Mouse (Mus musculus): ENCODE results near the gene Inpp4a. TPM values are rescaled to one million over a fixed set of nuclear protein-coding genes. Genes with fewer than 3 reads are reported as not detected.

Gene Inpp4a
- total RNA-seq, 2 experiments from 2014 or later: 4.3 to 5.0 TPM

GRCm38 (mm10) chr1:37350886-37351651 lies 51.4 kb downstream of the Inpp4a start:
- no peak for ATAC-seq (replicated peaks; ENCODE audit: low FRiP score, poor library complexity, severe bottlenecking)

GRCm38 (mm10) chr1:37351961-37352360 lies 52.3 kb downstream of the Inpp4a start:
- ATAC-seq (replicated peaks; ENCODE audit: low FRiP score, poor library complexity, severe bottlenecking): no peak

DNA sequence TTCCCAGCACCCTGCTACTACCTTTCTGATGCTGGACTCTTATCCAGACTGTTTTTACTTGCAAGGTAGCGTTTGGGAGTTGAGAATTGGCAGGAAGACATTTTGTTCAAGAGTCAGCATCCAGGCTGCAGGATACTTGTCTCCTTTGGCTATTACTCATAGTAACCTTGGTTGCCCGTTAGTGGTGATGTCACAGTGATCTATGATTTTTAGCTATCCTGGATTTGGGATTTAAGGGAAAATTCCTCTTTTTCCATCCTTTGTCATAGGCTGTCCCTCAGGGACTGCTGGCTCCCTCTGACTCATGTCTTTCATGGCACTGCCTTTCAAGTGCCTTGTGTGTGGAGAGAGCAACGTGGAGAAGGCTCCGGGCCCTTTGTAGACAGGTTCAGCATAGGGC lies 53.8 kb downstream of the Inpp4a start:
- no peak for ATAC-seq (replicated peaks; ENCODE audit: low FRiP score, poor library complexity, severe bottlenecking)

DNA sequence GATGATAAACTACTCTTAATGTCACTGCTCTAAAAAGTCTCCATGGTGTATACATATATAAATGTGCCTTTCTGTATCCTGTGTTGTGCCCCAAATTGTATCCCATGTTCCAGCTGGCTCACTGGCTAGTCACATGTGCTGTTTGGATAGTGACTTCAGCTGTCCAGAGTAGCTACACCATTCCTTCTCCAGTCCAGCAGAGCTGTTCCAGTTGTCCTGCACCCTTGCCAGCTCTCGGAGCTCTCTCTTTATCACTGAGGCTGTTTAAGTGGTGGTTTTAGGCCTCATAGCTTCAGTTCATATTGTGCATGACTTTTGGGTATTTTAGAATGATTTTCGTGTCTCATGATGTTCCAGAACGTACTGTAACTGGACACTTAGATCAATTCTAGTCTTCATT lies 55.8 kb downstream of the Inpp4a start:
- no peak for ATAC-seq (replicated peaks; ENCODE audit: low FRiP score, poor library complexity, severe bottlenecking)

GRCm38 (mm10) chr1:37356305-37356704 lies 56.6 kb downstream of the Inpp4a start:
- no peak for ATAC-seq (replicated peaks; ENCODE audit: low FRiP score, poor library complexity, severe bottlenecking)

GRCm38 (mm10) chr1:37357173-37357572 lies 57.5 kb downstream of the Inpp4a start:
- ATAC-seq (replicated peaks; ENCODE audit: low FRiP score, poor library complexity, severe bottlenecking): no peak

DNA sequence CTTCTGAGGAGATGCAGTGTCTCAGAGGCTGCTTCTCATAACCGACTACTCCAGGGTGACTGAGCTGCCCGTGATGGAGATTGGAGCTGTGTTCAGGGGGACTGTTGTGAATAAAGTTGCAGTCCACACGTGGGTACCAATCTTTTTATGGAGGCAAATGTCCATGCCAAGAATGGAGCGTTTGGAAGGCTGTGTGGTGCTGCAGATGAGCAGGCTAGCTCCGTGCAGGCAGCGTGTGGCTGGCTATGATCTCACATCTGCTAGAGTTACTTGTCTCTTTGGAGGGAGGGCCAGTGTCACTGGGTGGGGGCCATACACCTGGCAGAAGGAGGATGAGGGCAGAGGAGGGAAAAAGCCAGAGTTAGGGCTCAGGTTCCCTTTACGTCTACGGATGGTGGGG lies 59.0 kb downstream of the Inpp4a start:
- no peak for ATAC-seq (replicated peaks; ENCODE audit: low FRiP score, poor library complexity, severe bottlenecking)

- ATAC-seq (replicated peaks; ENCODE audit: low FRiP score, poor library complexity, severe bottlenecking): no peak
These were observed 59.9 kb downstream of the Inpp4a start for GRCm38 (mm10) chr1:37359395-37360092.

DNA sequence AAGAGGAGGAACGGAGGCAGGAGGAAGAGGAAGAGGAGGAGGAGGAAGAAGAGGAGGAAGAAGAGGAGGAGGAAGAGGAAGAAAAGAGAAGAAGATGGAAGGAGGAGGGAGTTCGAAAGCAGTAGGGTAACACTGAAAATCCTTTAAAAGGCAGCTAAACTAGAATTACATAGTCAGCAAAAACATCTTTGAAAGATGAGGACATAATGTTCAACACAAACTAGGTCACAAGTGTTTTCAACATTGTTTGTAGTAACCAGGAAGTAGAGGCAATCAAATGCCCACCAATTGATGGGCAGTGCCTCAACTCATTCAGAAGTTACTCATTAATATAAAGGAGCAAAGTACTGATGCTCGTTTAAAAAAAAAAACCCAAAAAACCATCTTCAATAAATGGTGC lies 61.1 kb downstream of the Inpp4a start:
- no peak for ATAC-seq (replicated peaks; ENCODE audit: low FRiP score, poor library complexity, severe bottlenecking)

GRCm38 (mm10) chr1:37362721-37363120 lies 63.1 kb downstream of the Inpp4a start:
- no peak for ATAC-seq (replicated peaks; ENCODE audit: low FRiP score, poor library complexity, severe bottlenecking)

- no peak for ATAC-seq (replicated peaks; ENCODE audit: low FRiP score, poor library complexity, severe bottlenecking)
These were observed 68.5 kb downstream of the Inpp4a start for GRCm38 (mm10) chr1:37368125-37368524.

GRCm38 (mm10) chr1:37368768-37369385 lies 69.2 kb downstream of the Inpp4a start:
- ATAC-seq (replicated peaks; ENCODE audit: low FRiP score, poor library complexity, severe bottlenecking): no peak

DNA sequence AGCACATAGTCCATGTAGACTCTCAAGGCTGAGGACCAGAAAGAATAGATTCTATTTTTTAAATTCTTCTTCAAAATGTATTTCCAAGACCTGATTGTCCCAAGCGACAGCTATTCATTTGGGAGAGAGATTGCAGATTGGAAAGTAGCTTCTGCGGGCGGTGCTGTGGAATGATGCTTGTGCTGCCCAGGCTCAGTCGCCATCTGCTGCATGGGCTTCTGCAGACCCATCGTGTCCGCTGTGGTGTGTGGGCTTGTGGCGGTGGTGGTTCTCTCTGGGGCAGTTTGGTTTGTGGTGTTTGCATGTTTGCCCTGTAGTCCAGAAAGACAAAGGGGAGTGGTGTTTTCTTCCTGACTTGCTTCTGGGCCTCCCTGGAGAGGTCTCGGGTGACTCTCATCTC lies 76.5 kb downstream of the Inpp4a start:
- no peak for ATAC-seq (replicated peaks; ENCODE audit: low FRiP score, poor library complexity, severe bottlenecking)

DNA sequence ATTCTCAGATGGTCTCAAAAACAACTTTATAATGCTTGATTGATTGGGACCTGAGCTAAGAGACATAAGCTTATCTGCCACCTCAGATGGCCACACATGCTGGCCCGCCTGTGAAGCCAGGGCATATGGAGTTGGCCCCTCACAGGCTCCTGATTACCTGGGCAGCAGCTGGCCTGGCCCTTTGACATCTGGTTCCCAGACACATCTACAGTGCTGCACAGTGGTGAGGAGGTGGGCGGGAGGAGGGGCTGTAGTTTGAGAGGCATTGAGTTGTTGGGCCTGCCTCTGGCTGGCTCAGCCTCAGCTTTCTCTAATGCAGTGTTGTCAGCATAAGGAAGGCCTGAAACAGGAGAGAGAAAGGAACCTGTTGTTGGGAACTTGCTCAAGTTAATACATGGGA lies 77.1 kb downstream of the Inpp4a start:
- ATAC-seq (replicated peaks; ENCODE audit: low FRiP score, poor library complexity, severe bottlenecking): no peak

- no peak for ATAC-seq (replicated peaks; ENCODE audit: low FRiP score, poor library complexity, severe bottlenecking)
These were observed 78.4 kb downstream of the Inpp4a start for GRCm38 (mm10) chr1:37378095-37378494.

DNA sequence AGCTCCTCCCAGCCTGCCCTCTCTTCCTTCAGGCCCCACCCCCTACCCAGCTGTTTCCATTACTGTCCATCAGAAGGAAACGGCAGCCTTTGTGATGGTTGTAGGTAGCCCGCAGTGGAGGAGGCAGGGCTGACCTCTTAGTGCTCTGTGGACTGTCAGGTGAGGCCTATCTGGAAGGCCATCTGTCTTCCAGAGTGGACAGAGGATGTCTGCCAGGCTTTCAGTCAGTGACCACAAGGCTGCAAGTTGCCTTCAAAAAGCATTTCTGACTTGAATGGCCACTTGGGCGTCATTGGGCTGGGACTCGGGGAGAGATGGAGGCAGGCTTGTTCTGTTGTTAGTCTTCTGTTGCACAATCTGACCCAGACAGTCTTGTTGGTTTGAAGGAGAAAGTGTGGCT lies 79.9 kb downstream of the Inpp4a start:
- ATAC-seq (replicated peaks; ENCODE audit: low FRiP score, poor library complexity, severe bottlenecking): no peak

DNA sequence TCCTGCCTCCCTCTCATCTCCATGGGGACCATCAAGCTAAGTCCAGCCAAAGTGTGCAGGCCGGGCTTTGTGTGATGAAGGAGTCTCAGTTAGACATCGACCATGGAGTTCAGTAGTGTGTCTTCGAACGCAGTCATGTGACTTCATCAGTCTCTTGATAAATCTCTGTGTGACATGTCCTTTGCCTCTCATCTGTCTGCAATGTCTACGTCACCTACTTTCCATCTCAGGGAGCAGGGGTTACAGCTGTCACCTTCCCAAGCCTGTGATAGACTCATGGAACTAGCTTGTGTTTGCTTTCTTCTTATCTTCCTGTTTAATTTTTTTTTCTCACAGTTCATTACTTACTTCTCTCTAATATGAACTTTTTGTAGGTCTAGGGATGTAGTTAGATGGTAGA lies 81.2 kb downstream of the Inpp4a start:
- ATAC-seq (replicated peaks; ENCODE audit: low FRiP score, poor library complexity, severe bottlenecking): no peak

DNA sequence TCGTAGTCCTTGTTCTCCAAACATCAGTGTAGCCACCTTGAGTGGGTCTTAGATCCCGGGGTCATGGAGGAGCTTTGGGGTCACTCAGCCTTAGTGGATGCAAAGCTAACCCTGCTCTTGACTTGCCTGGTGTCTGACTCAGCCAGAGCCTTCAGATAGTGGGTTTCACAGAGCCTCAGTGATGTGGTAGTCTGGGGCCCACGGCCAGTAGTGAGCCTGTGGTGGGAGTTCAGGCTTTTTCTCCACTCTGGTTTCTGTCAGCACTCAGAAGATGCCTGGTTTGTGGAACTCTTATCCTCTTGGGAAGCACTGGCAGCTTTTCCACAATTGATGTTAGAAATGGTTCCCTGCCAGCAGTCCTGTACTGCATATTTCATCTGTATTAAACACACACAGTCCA lies 84.6 kb downstream of the Inpp4a start:
- ATAC-seq (replicated peaks; ENCODE audit: low FRiP score, poor library complexity, severe bottlenecking): no peak

- ATAC-seq (replicated peaks; ENCODE audit: low FRiP score, poor library complexity, severe bottlenecking): no peak
These were observed 86.8 kb downstream of the Inpp4a start for GRCm38 (mm10) chr1:37386448-37386971.

GRCm38 (mm10) chr1:37393174-37393573 lies 93.5 kb downstream of the Inpp4a start:
- no peak for ATAC-seq (replicated peaks; ENCODE audit: low FRiP score, poor library complexity, severe bottlenecking)

DNA sequence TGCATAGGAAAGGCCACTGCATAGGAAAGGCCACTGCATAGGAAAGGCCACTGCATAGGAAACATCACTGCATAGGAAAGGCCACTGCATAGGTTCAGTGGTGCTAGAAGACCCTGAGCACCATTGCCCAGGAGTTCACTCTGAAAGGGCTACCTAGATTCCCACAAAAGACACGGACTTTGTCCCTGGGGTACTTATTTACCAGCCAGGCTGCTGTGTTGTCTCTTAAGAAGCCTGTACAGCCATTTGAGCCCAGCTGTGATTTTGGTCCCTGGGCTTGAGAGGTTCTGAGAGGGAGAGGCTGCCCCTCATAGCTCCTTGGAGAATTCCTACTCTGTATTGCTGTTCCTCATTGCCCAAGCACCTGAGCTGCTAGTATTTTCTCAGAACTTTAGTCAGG lies 96.8 kb downstream of the Inpp4a start:
- no peak for ATAC-seq (replicated peaks; ENCODE audit: low FRiP score, poor library complexity, severe bottlenecking)

Measured in erythroblast, adult 5-6 weeks (primary cell).